Mouse (Mus musculus): ENCODE data around the gene Bri3. TPM values are rescaled to one million over a fixed set of nuclear protein-coding genes. Genes with fewer than 3 reads are reported as not detected.

The Bri3 gene
- polyA plus RNA-seq, 1 experiment from 2014 or later, result 133 TPM

DNA sequence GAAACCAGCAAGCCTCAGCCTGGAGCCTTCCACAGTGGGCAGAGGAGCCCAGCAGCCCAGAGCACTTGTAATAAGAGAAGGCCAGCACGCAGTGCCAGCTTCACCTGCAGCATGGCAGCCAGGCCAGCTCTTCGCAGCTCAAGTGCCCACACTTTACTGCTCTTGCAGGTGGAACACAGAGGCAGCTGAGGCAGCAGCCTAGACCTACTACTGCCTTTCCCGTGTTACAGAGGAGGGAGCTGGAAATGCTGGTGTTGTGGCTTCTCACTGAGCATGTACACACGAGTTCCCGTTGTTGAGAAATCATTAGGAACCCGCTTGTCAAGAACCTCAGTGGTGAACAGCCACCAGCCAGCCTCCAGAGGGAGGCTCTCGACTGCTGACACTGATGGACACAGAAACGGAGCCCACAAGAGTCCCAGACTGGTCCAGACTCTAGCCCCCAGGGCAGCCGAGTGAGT, 34.9 kb downstream of the Bri3 start:
- 77% methylated on average over 9 of the region's 9 CpGs for WGBS
- Histone ChIP-seq H3K4me1 (replicated peaks) (peaks cover 27% of the 10 kb centered on the region), H3K36me3 (peaks cover 53% of the 10 kb centered on the region), H3K27ac (ENCODE audit: poor library complexity, severe bottlenecking) (no peak overlapping the region), H3K4me3 (no peak overlapping the region), H3K4me2 (no peak overlapping the region), H3K9ac (no peak overlapping the region), H3K27me3 (replicated peaks) (no peaks in the 10 kb centered on the region), H3K9me3 (replicated peaks) (no peaks in the 10 kb centered on the region)
- no peak for ATAC-seq (ENCODE audit: insufficient number of reproducible peaks, low FRiP score)

DNA sequence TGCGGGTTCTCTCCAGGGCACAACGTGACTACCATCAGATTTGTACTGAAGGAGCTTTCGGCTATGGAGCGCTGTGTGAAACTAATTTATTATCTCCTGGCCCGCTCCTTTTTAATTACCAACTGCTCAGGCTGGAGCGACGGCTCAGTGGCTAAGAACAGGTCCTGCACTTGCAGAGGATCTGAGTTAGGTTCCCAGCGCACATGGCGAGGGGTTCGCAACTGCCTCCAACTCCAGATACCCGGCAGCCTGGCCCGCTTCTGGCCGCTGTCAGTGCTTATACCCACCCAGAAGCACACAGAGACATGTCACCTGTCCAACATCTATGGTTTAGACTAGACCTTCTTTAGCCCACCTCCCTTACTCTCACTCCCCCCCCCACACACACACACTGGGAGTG, 35.7 kb downstream of the Bri3 start:
- no peaks in the 10 kb centered on the region for H3K9me3 ChIP-seq (replicated peaks)
- H3K36me3 ChIP-seq, result peaks cover 53% of the 10 kb centered on the region
- H3K27me3 ChIP-seq (replicated peaks), result no peaks in the 10 kb centered on the region
- ATAC-seq (ENCODE audit: insufficient number of reproducible peaks, low FRiP score), result no peak
- 94% methylated on average over 13 of the region's 13 CpGs for WGBS
- H3K4me1 ChIP-seq (replicated peaks), result peaks cover 23% of the 10 kb centered on the region
- no peak overlapping the region for H3K4me2 ChIP-seq
- H3K9ac ChIP-seq, result no peak overlapping the region
- no peak overlapping the region for H3K27ac ChIP-seq (ENCODE audit: poor library complexity, severe bottlenecking)
- H3K4me3 ChIP-seq, result no peak overlapping the region

DNA sequence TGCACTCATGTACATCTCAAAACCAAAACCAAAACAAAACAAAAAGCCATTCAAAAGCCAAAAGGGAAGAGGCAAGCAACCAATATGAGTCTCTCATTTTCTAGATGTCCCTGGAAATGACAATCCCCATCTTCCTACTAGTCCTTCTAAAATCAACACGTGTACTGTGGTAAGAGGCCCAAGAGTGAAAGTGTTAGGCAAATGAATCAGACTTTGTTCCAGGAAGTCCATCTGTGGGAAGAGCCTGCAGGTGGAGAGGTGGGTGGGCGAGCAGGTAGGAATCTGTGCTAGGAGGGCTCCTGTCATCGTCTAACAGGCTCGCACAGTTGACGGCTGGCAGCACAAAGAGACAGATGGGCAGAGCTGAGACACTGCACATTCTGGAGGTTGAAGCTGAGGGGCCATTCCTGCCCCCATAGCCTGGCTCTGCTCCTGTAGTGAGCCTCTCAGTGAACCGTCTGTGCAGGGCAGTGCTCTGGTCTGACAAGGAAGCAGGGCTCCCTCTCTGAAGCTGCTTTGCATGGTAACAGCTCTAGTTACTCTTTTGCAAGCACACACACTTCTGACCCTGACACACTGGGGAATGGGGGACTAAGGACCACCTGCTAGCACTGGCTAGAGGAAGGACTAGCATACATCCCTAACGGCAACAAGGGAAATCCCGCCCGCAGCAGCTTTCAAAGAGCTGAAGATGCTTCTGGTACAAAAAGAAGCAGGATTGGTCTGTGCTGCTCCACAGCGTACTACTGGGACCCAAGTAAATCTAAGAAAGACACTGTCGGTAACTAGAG, 38.4 kb downstream of the Bri3 start:
- Histone ChIP-seq H3K27ac (ENCODE audit: poor library complexity, severe bottlenecking) (no peak overlapping the region), H3K9me3 (replicated peaks) (no peaks in the 10 kb centered on the region), H3K9ac (no peak overlapping the region), H3K27me3 (replicated peaks) (no peaks in the 10 kb centered on the region), H3K4me2 (no peak overlapping the region), H3K36me3 (peaks cover 44% of the 10 kb centered on the region), H3K4me3 (no peak overlapping the region), H3K4me1 (replicated peaks) (peaks cover 20% of the 10 kb centered on the region)
- WGBS, result 73% methylated on average over 11 of the region's 11 CpGs
- no peak for ATAC-seq (ENCODE audit: insufficient number of reproducible peaks, low FRiP score)

DNA sequence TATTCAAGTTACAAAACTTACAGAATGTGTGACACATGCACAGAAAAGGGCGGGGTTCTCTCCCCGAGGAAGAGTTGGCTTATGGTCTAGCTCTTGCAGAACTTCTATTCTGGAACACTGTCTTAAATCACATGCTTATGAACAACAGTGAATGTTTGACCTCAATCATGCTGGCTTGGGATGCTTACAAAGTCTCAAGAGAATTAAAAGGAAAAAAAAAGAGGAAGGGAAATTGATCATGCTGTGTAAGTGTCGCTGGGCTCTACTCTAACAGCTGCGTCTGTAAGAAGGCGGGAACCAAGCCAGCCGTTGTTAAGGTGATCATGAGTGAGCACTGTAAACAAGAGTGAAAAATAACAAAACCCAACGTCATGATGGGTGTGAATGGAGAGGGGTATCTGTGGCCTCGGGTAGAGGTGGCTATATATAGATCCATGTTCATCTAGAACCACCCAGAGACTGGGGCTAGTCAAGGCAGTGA, 39.4 kb downstream of the Bri3 start:
- H3K9ac ChIP-seq, result no peak overlapping the region
- no peaks in the 10 kb centered on the region for H3K9me3 ChIP-seq (replicated peaks)
- WGBS, result 64% methylated on average over 8 of the region's 8 CpGs
- no peak overlapping the region for H3K27ac ChIP-seq (ENCODE audit: poor library complexity, severe bottlenecking)
- H3K4me1 ChIP-seq (replicated peaks), result peaks cover 22% of the 10 kb centered on the region
- no peak overlapping the region for H3K4me2 ChIP-seq
- no peaks in the 10 kb centered on the region for H3K27me3 ChIP-seq (replicated peaks)
- no peak overlapping the region for H3K4me3 ChIP-seq
- ATAC-seq (ENCODE audit: insufficient number of reproducible peaks, low FRiP score), result no peak
- peaks cover 35% of the 10 kb centered on the region for H3K36me3 ChIP-seq

DNA sequence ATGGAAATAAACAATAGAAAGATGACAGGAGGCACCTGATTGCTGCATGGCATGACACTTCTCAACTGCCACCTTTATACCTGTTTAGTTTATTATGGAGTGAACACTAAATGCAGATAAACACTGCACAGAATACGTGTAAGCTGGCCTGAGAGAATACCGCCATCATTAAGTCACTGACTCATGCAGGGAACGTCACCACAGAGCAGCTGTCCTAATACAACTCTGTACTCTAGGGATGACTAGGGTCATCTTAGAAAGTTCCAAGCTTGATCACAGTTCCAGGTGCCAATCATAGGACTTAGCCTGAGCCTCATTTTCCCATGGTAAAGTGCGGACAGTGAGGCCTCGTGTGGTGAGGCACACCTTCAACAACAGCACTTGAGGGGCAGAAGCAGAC, 40.4 kb downstream of the Bri3 start:
- Histone ChIP-seq H3K27ac (ENCODE audit: poor library complexity, severe bottlenecking) (no peak overlapping the region), H3K4me1 (replicated peaks) (peaks cover 22% of the 10 kb centered on the region), H3K36me3 (peaks cover 29% of the 10 kb centered on the region), H3K27me3 (replicated peaks) (no peaks in the 10 kb centered on the region), H3K9me3 (replicated peaks) (no peaks in the 10 kb centered on the region), H3K4me3 (no peak overlapping the region), H3K4me2 (no peak overlapping the region), H3K9ac (no peak overlapping the region)
- WGBS, result 76% methylated on average over 5 of the region's 5 CpGs
- no peak for ATAC-seq (ENCODE audit: insufficient number of reproducible peaks, low FRiP score)

DNA sequence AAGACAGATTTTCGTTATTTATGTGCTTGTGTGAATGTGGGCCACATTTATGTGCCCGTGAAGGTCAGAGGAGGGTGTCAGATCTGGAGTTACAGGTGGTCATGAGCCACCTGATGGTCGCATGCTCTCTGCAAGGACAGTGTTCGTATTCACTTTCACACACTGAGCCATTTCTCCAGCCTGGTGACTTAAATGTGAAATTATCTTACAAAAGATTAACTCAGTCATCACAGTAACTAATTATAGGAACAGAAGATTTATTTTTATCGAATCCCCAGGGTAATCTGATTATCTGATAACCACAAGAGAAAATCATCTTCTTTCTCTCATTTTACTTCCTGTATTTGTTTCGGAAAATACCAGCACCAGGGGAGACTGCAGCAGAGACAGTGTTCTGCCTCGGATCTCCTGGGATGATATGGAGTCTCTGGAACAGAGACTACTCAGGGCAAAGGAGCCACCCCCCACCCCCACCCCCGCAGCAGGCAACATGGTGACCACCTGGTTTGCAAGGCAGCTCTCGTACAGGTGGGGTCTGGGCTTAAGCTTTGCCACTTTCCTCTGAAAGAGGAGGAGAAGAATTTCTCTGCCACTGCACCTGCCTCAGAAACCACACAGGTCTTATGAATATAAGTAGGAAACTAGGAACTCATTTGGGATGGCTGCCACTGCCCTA, 42.5 kb downstream of the Bri3 start:
- Histone ChIP-seq H3K4me1 (replicated peaks) (peaks cover 29% of the 10 kb centered on the region), H3K9ac (no peak overlapping the region), H3K27ac (ENCODE audit: poor library complexity, severe bottlenecking) (no peak overlapping the region), H3K9me3 (replicated peaks) (no peaks in the 10 kb centered on the region), H3K4me3 (no peak overlapping the region), H3K27me3 (replicated peaks) (no peaks in the 10 kb centered on the region), H3K36me3 (peaks cover 14% of the 10 kb centered on the region), H3K4me2 (no peak overlapping the region)
- WGBS, result 68% methylated on average over 9 of the region's 9 CpGs
- no peak for ATAC-seq (ENCODE audit: insufficient number of reproducible peaks, low FRiP score)

DNA sequence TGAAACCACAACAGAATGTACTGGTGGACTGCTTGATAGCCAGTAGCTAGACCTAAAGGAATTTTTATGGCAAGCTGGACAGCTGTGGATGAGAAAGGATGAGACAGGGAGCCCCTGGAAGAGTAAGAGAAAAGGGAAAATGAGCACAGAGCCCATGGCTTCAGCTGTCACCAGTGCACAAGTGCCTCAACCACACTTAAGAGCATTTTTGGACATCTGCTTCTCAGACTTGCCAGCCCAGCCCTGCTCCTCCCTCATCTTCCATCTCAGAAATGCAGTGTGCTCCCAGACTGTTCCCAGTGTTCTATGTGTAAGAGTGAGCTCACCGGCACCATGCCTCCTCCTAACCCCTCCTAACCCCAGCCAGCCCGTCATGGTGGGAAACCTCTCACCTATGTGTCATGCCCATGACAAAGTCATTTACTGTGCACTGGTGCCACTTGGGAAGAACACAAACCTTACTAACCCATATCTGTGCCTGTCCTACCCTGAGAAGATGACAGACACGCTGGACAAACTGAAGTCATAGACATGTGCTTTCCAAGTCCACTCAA, 43.1 kb downstream of the Bri3 start:
- H3K4me3 ChIP-seq, result no peak overlapping the region
- no peak overlapping the region for H3K4me2 ChIP-seq
- H3K4me1 ChIP-seq (replicated peaks), result peaks cover 29% of the 10 kb centered on the region
- no peaks in the 10 kb centered on the region for H3K9me3 ChIP-seq (replicated peaks)
- H3K36me3 ChIP-seq, result peaks cover 9% of the 10 kb centered on the region
- H3K27ac ChIP-seq (ENCODE audit: poor library complexity, severe bottlenecking), result no peak overlapping the region
- no peak for ATAC-seq (ENCODE audit: insufficient number of reproducible peaks, low FRiP score)
- WGBS, result 61% methylated on average over 3 of the region's 3 CpGs
- no peak overlapping the region for H3K9ac ChIP-seq
- H3K27me3 ChIP-seq (replicated peaks), result no peaks in the 10 kb centered on the region

DNA sequence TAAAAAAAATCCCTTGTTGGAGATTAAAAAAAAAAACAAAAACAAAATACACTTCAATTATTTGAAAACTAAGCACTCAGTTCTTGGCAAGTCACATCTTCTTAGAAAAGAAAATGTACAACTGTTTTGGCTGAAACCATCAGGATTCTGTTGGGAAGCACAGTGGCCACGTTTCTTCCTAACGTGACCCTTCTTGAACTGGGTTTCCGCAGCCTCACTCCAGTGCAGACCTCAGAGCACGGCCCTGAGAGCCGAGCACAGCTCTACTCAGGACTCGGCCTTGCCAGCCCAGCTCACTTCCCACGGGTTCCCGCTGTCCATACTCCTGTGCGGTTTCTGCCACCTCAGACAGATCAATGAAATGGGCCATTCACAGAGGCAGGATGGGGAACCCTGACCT, 44.2 kb downstream of the Bri3 start:
- Histone ChIP-seq H3K36me3 (peaks cover 4% of the 10 kb centered on the region), H3K27me3 (replicated peaks) (no peaks in the 10 kb centered on the region), H3K4me1 (replicated peaks) (peaks cover 24% of the 10 kb centered on the region), H3K4me3 (no peak overlapping the region), H3K9ac (no peak overlapping the region), H3K27ac (ENCODE audit: poor library complexity, severe bottlenecking) (no peak overlapping the region), H3K4me2 (no peak overlapping the region), H3K9me3 (replicated peaks) (no peaks in the 10 kb centered on the region)
- 85% methylated on average over 9 of the region's 9 CpGs for WGBS
- ATAC-seq (ENCODE audit: insufficient number of reproducible peaks, low FRiP score), result no peak

DNA sequence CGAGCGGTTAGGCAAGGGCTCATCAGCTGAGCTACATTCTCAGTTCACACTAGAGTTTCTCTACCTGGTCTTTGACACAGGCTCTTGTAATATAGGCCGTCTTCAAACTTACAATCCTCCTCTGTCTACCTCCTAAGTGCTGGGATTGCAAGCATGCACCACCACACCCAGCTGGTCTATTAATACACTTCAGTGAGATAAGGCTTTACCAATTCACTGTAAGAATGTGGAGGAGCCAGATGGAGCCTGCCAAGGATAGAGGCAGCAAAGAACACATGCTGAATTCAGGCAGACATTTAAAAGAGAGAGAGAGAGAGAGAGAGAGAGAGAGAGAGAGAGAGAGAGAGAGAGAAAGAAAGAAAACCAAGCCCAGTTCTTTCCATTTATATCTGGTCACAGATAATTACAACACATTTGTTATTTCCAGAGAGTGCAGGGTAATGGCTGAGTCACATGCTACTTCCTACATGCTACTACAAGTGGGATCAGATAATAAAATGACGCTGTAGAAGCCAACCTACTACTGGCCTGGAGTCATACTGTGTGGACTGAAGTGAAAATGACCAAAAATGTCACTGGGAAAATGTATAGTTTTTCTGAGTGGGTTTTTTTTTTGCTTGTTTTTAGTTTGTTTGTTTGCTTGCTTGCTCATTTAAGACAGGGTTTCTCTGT, 45.7 kb downstream of the Bri3 start:
- no peaks in the 10 kb centered on the region for H3K27me3 ChIP-seq (replicated peaks)
- H3K9me3 ChIP-seq (replicated peaks), result no peaks in the 10 kb centered on the region
- H3K4me1 ChIP-seq (replicated peaks), result peaks cover 19% of the 10 kb centered on the region
- H3K9ac ChIP-seq, result no peak overlapping the region
- H3K4me2 ChIP-seq, result peak overlapping the region; percentile 13; the same call in 1 of the 2 replicates
- H3K27ac ChIP-seq (ENCODE audit: poor library complexity, severe bottlenecking), result peak overlapping the region; percentile 67
- H3K4me3 ChIP-seq, result no peak overlapping the region
- peak; percentile 59; the same call in 1 of the 2 replicates for ATAC-seq (ENCODE audit: insufficient number of reproducible peaks, low FRiP score)
- 44% methylated on average over 4 of the region's 4 CpGs for whole genome bisulfite sequencing
- H3K36me3 ChIP-seq, result no peaks in the 10 kb centered on the region; the same call in 1 of the 2 replicates

DNA sequence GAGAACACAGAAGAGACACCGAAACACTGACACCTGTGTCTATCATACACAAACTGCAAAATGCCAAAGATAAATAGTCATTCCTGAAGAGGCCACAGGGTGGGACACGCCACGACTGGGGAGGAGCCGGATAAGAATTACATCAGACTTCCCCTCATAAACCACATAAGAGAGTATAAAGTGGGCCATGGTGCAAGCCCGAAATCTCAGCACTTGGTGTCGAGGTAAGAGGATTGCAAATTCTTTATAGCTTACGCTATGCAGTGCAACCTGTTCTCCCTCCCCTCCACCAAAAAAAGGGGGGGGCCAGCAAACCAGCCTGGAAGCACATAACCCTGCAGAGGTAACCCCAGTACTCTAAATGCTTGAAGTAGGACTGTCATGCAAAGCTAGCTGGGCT, 50.7 kb downstream of the Bri3 start:
- no peak for ATAC-seq (ENCODE audit: insufficient number of reproducible peaks, low FRiP score)
- Histone ChIP-seq H3K4me1 (replicated peaks) (peaks cover 12% of the 10 kb centered on the region), H3K9ac (no peak overlapping the region), H3K9me3 (replicated peaks) (no peaks in the 10 kb centered on the region), H3K27me3 (replicated peaks) (no peaks in the 10 kb centered on the region), H3K27ac (ENCODE audit: poor library complexity, severe bottlenecking) (no peak overlapping the region), H3K4me3 (no peak overlapping the region), H3K36me3 (no peaks in the 10 kb centered on the region), H3K4me2 (no peak overlapping the region)
- WGBS, result 68% methylated on average over 7 of the region's 7 CpGs

DNA sequence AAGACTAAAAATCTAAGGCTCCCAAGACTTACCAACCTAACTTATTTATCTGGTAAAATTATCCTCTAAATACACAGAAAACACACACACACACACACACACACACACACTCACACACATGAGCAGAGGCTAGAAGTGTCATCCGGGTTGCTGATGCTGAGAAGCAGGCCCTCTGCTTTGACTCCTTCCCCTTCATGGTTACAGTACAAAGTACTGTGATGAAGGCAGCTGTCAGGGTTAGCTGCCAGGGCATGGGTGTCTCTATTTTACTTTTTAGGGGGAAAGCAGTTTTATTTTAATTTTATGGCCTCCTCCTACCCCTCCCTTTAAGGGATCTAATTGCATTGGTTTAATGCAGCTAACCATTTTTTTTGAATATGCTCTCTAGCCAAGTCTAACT, 51.1 kb downstream of the Bri3 start:
- no peak overlapping the region for H3K9ac ChIP-seq
- 88% methylated on average over 1 of the region's 1 CpGs for WGBS
- no peaks in the 10 kb centered on the region for H3K27me3 ChIP-seq (replicated peaks)
- ATAC-seq (ENCODE audit: insufficient number of reproducible peaks, low FRiP score), result no peak
- H3K9me3 ChIP-seq (replicated peaks), result no peaks in the 10 kb centered on the region
- peaks cover 11% of the 10 kb centered on the region for H3K4me1 ChIP-seq (replicated peaks)
- no peak overlapping the region for H3K27ac ChIP-seq (ENCODE audit: poor library complexity, severe bottlenecking)
- no peaks in the 10 kb centered on the region for H3K36me3 ChIP-seq
- no peak overlapping the region for H3K4me2 ChIP-seq
- no peak overlapping the region for H3K4me3 ChIP-seq

All from heart, embryonic 12.5 days (tissue).